Mouse (Mus musculus) lung, postnatal 0 days (tissue): ENCODE data around the gene Adcy5.

Source experiments
- CTCF ChIP-seq: IDR thresholded peaks from 2 replicates; pipeline ENCODE4 v1.5.1; 2016; ENCODE audit warnings: antibody characterized with exemption, mild to moderate bottlenecking
- EP300 ChIP-seq: IDR thresholded peaks from 2 replicates; pipeline ENCODE4 v1.6.1; 2016; ENCODE audit warnings: antibody characterized with exemption, mild to moderate bottlenecking, control low read depth

- TF ChIP-seq CTCF = no peak
- no peak for TF ChIP-seq EP300
Measured at GRCm38 (mm10) chr16:35215047-35215446, 60.4 kb downstream of the Adcy5 start.
